Mouse (Mus musculus) forebrain, embryonic 16.5 days (tissue): ENCODE measurements around the gene Gprin1. TPM values are rescaled to one million over a fixed set of nuclear protein-coding genes. Genes with fewer than 3 reads are reported as not detected.

Experiments
- ATAC-seq: fragments of 200-750 bp; cut with Nextera tagmentation; 2 replicates; pipeline ENCODE4 v1.8.0; 2017; ENCODE audit warnings: mild to moderate bottlenecking, moderate library complexity
- H3K27ac ChIP-seq: fragments of 300-500 bp; sonication (generic); 2 replicates; pipeline ENCODE4 v1.5.1; 2014; ENCODE audit warnings: low read length, control low read depth
- H3K27me3 ChIP-seq: fragments of 300-500 bp; sonication (generic); replicated peaks from 2 replicates; pipeline ENCODE4 v1.6.1; 2014; ENCODE audit warnings: low read length; ENCODE audit not compliant: control insufficient read depth, insufficient read depth
- H3K36me3 ChIP-seq: fragments of 300-500 bp; sonication (generic); 2 replicates; pipeline ENCODE4 v1.6.1; 2014; ENCODE audit not compliant: control insufficient read depth, insufficient read depth
- H3K4me1 ChIP-seq: fragments of 300-500 bp; sonication (generic); replicated peaks from 2 replicates; pipeline ENCODE4 v1.6.1; 2014; ENCODE audit warnings: low read length; ENCODE audit not compliant: control insufficient read depth, insufficient read depth
- H3K4me2 ChIP-seq: fragments of 300-500 bp; sonication (generic); 2 replicates; pipeline ENCODE4 v1.6.1; 2014; ENCODE audit warnings: mild to moderate bottlenecking, low read length, control low read depth
- H3K4me3 ChIP-seq: fragments of 300-500 bp; sonication (generic); replicated peaks from 2 replicates; pipeline ENCODE4 v1.5.1; 2014; ENCODE audit warnings: mild to moderate bottlenecking, low read length, control low read depth
- H3K9ac ChIP-seq: fragments of 300-500 bp; sonication (generic); replicated peaks from 2 replicates; pipeline ENCODE4 v1.6.1; 2014; ENCODE audit warnings: low read depth, low read length, control low read depth
- H3K9me3 ChIP-seq: fragments of 300-500 bp; sonication (generic); 2 replicates; pipeline ENCODE4 v1.6.1; 2016; ENCODE audit warnings: low read length; ENCODE audit not compliant: control insufficient read depth
- WGBS: fragments of 180-500 bp; shearing (Covaris S2); extraction: QIAGEN DNeasy Blood & Tissue Kit; methylation state at CpG from one replicate; pipeline ENCODE4 v1.1.7; 2014; 5-methylcytosine and 5-hydroxymethylcytosine counted together
- polyA plus RNA-seq: library from polyadenylated mRNA; unstranded; fragments of >200 nt; fragmentation: Nextera tagmentation; extraction: Ambion mirVana; gene quantifications from 2 replicates; pipeline ENCODE4 v1.2.1, GENCODE M21; 2015

Gprin1 gene
- polyA plus RNA-seq, 1 experiment from 2014 or later, result 7.1 TPM

GRCm38 (mm10) chr13:54755201-54755830 is 5.6 kb upstream of the Gprin1 start:
- Histone ChIP-seq H3K27ac (peak overlapping the region; percentile 75), H3K4me1 (peaks cover 70% of the 10 kb centered on the region), H3K9ac (no peak overlapping the region), H3K4me2 (peak overlapping the region; percentile 41), H3K4me3 (no peak overlapping the region), H3K36me3 (no peaks in the 10 kb centered on the region), H3K27me3 (0 out of 2 replicates have a peak, but pooled peaks cover 3% of the 10 kb centered on the region), H3K9me3 (no peaks in the 10 kb centered on the region)
- ATAC-seq, result no peak
- 14% methylated on average over 9 of the region's 9 CpGs for WGBS

- Histone ChIP-seq H3K4me1 (peaks cover 65% of the 10 kb centered on the region), H3K9ac (no peak overlapping the region), H3K4me3 (no peak overlapping the region), H3K27me3 (0 out of 2 replicates have a peak, but pooled peaks cover 3% of the 10 kb centered on the region), H3K36me3 (no peaks in the 10 kb centered on the region), H3K27ac (peak overlapping the region; percentile 58), H3K4me2 (no peak overlapping the region), H3K9me3 (no peaks in the 10 kb centered on the region)
- ATAC-seq, result no peak
- 27% methylated on average over 12 of the region's 12 CpGs for WGBS
Observed at GRCm38 (mm10) chr13:54754169-54755080, 4.8 kb upstream of the Gprin1 start.

- Histone ChIP-seq H3K4me1 (peaks cover 60% of the 10 kb centered on the region), H3K27me3 (0 out of 2 replicates have a peak, but pooled peaks cover 3% of the 10 kb centered on the region), H3K27ac (no peak overlapping the region), H3K4me2 (no peak overlapping the region), H3K9ac (no peak overlapping the region), H3K36me3 (no peaks in the 10 kb centered on the region), H3K9me3 (no peaks in the 10 kb centered on the region), H3K4me3 (no peak overlapping the region)
- ATAC-seq, result no peak
- WGBS, result 64% methylated on average over 6 of the region's 6 CpGs
Observed at GRCm38 (mm10) chr13:54753733-54754132, 4.1 kb upstream of the Gprin1 start.

GRCm38 (mm10) chr13:54752656-54753055 is 3.0 kb upstream of the Gprin1 start:
- no peak overlapping the region; the same call in 1 of the 2 replicates for H3K27ac ChIP-seq
- no peak overlapping the region for H3K4me3 ChIP-seq
- no peak for ATAC-seq
- 43% methylated on average over 10 of the region's 10 CpGs for WGBS
- 0 out of 2 replicates have a peak, but pooled peaks cover 3% of the 10 kb centered on the region for H3K27me3 ChIP-seq
- no peak overlapping the region for H3K9ac ChIP-seq
- no peak overlapping the region for H3K4me2 ChIP-seq
- no peaks in the 10 kb centered on the region for H3K9me3 ChIP-seq
- no peaks in the 10 kb centered on the region for H3K36me3 ChIP-seq
- peaks cover 65% of the 10 kb centered on the region for H3K4me1 ChIP-seq

- H3K9me3 ChIP-seq, result no peaks in the 10 kb centered on the region
- no peak overlapping the region for H3K9ac ChIP-seq
- H3K36me3 ChIP-seq, result no peaks in the 10 kb centered on the region
- H3K27ac ChIP-seq, result no peak overlapping the region
- no peaks in the 10 kb centered on the region for H3K27me3 ChIP-seq
- ATAC-seq, result no peak
- H3K4me1 ChIP-seq, result peaks cover 65% of the 10 kb centered on the region
- H3K4me2 ChIP-seq, result no peak overlapping the region
- H3K4me3 ChIP-seq, result no peak overlapping the region
- 5% methylated on average over 8 of the region's 8 CpGs for WGBS
Observed at GRCm38 (mm10) chr13:54750699-54751098, 1.0 kb upstream of the Gprin1 start.

- Histone ChIP-seq H3K9me3 (no peaks in the 10 kb centered on the region), H3K4me2 (peak overlapping the region; percentile 83), H3K36me3 (peaks cover 2% of the 10 kb centered on the region; the same call in 1 of the 2 replicates), H3K4me1 (peaks cover 64% of the 10 kb centered on the region), H3K9ac (peak overlapping the region; percentile 83), H3K4me3 (peak overlapping the region; percentile 72), H3K27ac (peak overlapping the region; percentile 89), H3K27me3 (no peaks in the 10 kb centered on the region)
- WGBS, result under 1% methylated on average over 82 of the region's 100 CpGs
- peak; percentile 90 for ATAC-seq
Observed at GRCm38 (mm10) chr13:54749061-54749863, 412 bp downstream of the Gprin1 start.

- Histone ChIP-seq H3K27me3 (no peaks in the 10 kb centered on the region), H3K9ac (peak overlapping the region; percentile 83), H3K4me1 (peaks cover 59% of the 10 kb centered on the region), H3K4me2 (peak overlapping the region; percentile 83), H3K27ac (peak overlapping the region; percentile 89), H3K4me3 (peak overlapping the region; percentile 72), H3K9me3 (no peaks in the 10 kb centered on the region), H3K36me3 (peaks cover 2% of the 10 kb centered on the region; the same call in 1 of the 2 replicates)
- peak; percentile 23; the same call in 1 of the 2 replicates for ATAC-seq
- WGBS, result 25% methylated on average over 10 of the region's 10 CpGs
Observed at GRCm38 (mm10) chr13:54748721-54749060, 983 bp downstream of the Gprin1 start.

GRCm38 (mm10) chr13:54748190-54748589 is 1.5 kb downstream of the Gprin1 start:
- no peak for ATAC-seq
- 80% methylated on average over 8 of the region's 8 CpGs for WGBS
- H3K36me3 ChIP-seq, result peaks cover 2% of the 10 kb centered on the region; the same call in 1 of the 2 replicates
- H3K4me3 ChIP-seq, result peak overlapping the region; percentile 72
- H3K4me2 ChIP-seq, result peak overlapping the region; percentile 83
- H3K27me3 ChIP-seq, result no peaks in the 10 kb centered on the region
- peaks cover 58% of the 10 kb centered on the region for H3K4me1 ChIP-seq
- no peaks in the 10 kb centered on the region for H3K9me3 ChIP-seq
- peak overlapping the region; percentile 83 for H3K9ac ChIP-seq
- no peak overlapping the region for H3K27ac ChIP-seq
